Mouse (Mus musculus) retina, postnatal 7 days (tissue): ENCODE results near the gene Gm14408.
"Not testable (repeated sequence)": the region's sequence is repeated elsewhere in the genome, so short reads cannot be mapped to it uniquely, and the experiment has no call there.

ENCODE experiments used
- DNase-seq: peaks from one replicate; pipeline ENCODE4 v3.0.0-alpha.2; 2012; ENCODE audit warnings: low read depth, low spot score

Gene Gm14408

GRCm38 (mm10) chr2:176830840-176831239 lies at the start of gene Gm14408:
Gene Gm14408, plus strand, starts transcription at chr2:176831140.
- not testable (repeated sequence) for DNase-seq

GRCm38 (mm10) chr2:176798312-176798711 lies 32.6 kb upstream of the Gm14408 start, which contains the start of gene Gm14295:
Gene Gm14295, plus strand, starts transcription at chr2:176798612.
- not testable (repeated sequence) for DNase-seq

- DNase-seq: not testable (repeated sequence)
These were observed 32.2 kb upstream of the Gm14408 start for GRCm38 (mm10) chr2:176798785-176799184.
